Mouse (Mus musculus) brain, embryonic 14.5 days (tissue): ENCODE measurements around the gene Washc1.

Experiments used
- CTCF ChIP-seq: fragments of 200-500 bp; IDR thresholded peaks from 2 replicates; pipeline ENCODE4 v1.5.1; 2012; ENCODE audit warnings: inconsistent platforms, mild to moderate bottlenecking, moderate library complexity, borderline replicate concordance; ENCODE audit not compliant: insufficient read depth, insufficient read length; ENCODE audit errors: extremely low read depth
- POLR2A ChIP-seq: fragments of 200-500 bp; IDR thresholded peaks from 2 replicates; pipeline ENCODE4 v1.6.1; 2012; ENCODE audit warnings: mild to moderate bottlenecking, inconsistent platforms, borderline replicate concordance; ENCODE audit not compliant: poor library complexity, insufficient read depth, insufficient read length, severe bottlenecking; ENCODE audit errors: extremely low read depth

- TF ChIP-seq CTCF = no peak
- TF ChIP-seq POLR2A = no peak
Observed at GRCm38 (mm10) chr17:66125211-66125610, 13.9 kb downstream of the Washc1 start.
